Mouse (Mus musculus): ENCODE results near the gene Kif1b. TPM values are rescaled to one million over a fixed set of nuclear protein-coding genes. Genes with fewer than 3 reads are reported as not detected.

Kif1b gene
- polyA plus RNA-seq, 2 experiments, result 3.6 to 4.6 TPM

DNA sequence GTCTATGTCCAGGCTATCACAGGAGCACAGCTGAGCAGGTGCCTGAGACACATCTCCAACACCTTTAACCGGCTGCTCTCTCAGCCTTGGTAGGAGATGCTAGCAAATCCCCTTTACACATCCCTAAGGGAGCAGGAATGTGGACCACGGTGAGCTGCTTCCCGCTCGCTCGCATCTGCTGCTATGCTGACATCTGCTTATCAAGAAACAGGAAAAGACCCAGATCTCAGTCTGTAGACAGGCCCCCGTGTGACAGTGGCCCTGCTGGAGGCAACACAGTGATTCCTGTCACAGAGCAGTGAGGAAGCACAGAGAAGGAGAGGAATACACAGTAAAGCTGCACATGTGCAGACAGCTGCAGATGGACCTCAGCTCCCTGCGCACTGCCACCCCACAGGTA is 28.8 kb upstream of the Kif1b start:
- no peak overlapping the region for H3K4me2 ChIP-seq (ENCODE audit: low read depth)
- no peak for ATAC-seq (ENCODE audit: insufficient read depth)
- no peak overlapping the region for H3K4me3 ChIP-seq (ENCODE audit: insufficient read depth in 1 of 2, low read depth in 2 of 2, low read length in 2 of 2)
- no peaks in the 10 kb centered on the region for H3K27me3 ChIP-seq (ENCODE audit: control insufficient read depth, insufficient read depth, low read length)
- peaks cover 14% of the 10 kb centered on the region for H3K36me3 ChIP-seq (replicated peaks; ENCODE audit: control insufficient read depth, insufficient read depth, low read depth)
- no peak for DNase-seq (ENCODE audit: low read depth in 3 of 3, low spot score in 3 of 3)
- H3K9me3 ChIP-seq (ENCODE audit: control insufficient read depth, low read length), result no peaks in the 10 kb centered on the region
- no peak overlapping the region for H3K27ac ChIP-seq
- no peak for TF ChIP-seq EP300 (IDR thresholded peaks at IDR 0.05; ENCODE audit: low read depth)
- TF ChIP-seq CTCF (IDR thresholded peaks at IDR 0.05; ENCODE audit: low read depth), result no peak
- 45% methylated on average over 7 of the region's 7 CpGs for WGBS (ENCODE audit: insufficient replicate concordance)
- H3K4me1 ChIP-seq (replicated peaks; ENCODE audit: control insufficient read depth in 2 of 2, insufficient read depth in 2 of 2, low read length in 1 of 2), result peaks cover 14 to 17% of the 10 kb centered on the region in 2 experiments
- no peak overlapping the region for H3K9ac ChIP-seq (replicated peaks)

DNA sequence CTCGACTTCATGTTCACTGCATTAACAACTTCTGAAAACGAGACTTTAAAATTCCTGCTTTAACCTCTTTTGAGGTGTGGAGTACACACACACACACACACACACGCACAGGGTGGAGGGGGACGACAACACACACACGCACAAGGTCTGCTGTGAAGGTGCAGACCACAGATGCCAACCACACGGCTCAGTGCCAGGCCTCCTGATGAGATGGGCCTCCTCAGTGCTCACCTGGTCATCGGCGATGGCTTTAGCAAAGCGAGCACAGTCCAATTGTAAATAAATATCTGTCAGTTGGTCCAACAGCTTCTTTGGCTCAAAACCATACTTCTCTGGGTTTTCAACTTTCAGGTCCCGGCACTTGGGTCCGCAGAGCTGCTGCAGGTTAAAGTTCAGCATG is 27.4 kb upstream of the Kif1b start:
- Histone ChIP-seq H3K4me3 (ENCODE audit: insufficient read depth in 1 of 2, low read depth in 2 of 2, low read length in 2 of 2) (no peak overlapping the region), H3K36me3 (replicated peaks; ENCODE audit: control insufficient read depth, insufficient read depth, low read depth) (peaks cover 20% of the 10 kb centered on the region), H3K4me2 (ENCODE audit: low read depth) (no peak overlapping the region), H3K27ac (no peak overlapping the region), H3K4me1 (replicated peaks; ENCODE audit: control insufficient read depth in 2 of 2, insufficient read depth in 2 of 2, low read length in 1 of 2) (peaks cover 5 to 9% of the 10 kb centered on the region in 2 experiments), H3K27me3 (ENCODE audit: control insufficient read depth, insufficient read depth, low read length) (no peaks in the 10 kb centered on the region), H3K9me3 (ENCODE audit: control insufficient read depth, low read length) (no peaks in the 10 kb centered on the region), H3K9ac (replicated peaks) (no peak overlapping the region)
- DNase-seq (ENCODE audit: low read depth in 3 of 3, low spot score in 3 of 3), result no peak
- no peak for ATAC-seq (ENCODE audit: insufficient read depth)
- 81% methylated on average over 11 of the region's 11 CpGs for WGBS (ENCODE audit: insufficient replicate concordance)
- TF ChIP-seq CTCF (IDR thresholded peaks at IDR 0.05; ENCODE audit: low read depth) (no peak), EP300 (IDR thresholded peaks at IDR 0.05; ENCODE audit: low read depth) (no peak)

DNA sequence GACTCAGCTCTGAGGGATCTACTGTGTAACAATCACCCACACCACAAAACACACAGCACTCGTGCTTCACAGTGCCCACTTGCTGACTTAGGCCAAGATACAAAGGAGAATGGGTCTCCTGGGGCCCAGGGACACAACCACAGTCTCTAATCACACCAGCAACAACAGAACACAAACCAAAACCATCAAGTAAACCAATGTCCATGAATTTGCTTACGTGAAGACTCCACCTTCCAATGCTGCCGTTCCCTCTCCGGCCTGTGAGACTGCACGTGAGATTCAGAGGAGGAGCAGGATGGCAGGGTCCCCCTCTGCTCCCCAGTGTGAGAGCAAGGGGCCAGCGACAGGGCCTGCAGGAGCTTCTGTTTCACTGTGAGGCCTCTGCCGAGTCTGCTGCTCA is 25.2 kb upstream of the Kif1b start:
- Histone ChIP-seq H3K4me2 (ENCODE audit: low read depth) (no peak overlapping the region), H3K4me1 (replicated peaks; ENCODE audit: control insufficient read depth in 2 of 2, insufficient read depth in 2 of 2, low read length in 1 of 2) (no peaks in the 10 kb centered on the region), H3K9ac (replicated peaks) (no peak overlapping the region), H3K9me3 (ENCODE audit: control insufficient read depth, low read length) (no peaks in the 10 kb centered on the region), H3K27me3 (ENCODE audit: control insufficient read depth, insufficient read depth, low read length) (no peaks in the 10 kb centered on the region), H3K4me3 (ENCODE audit: insufficient read depth in 1 of 2, low read depth in 2 of 2, low read length in 2 of 2) (no peak overlapping the region), H3K27ac (no peak overlapping the region), H3K36me3 (replicated peaks; ENCODE audit: control insufficient read depth, insufficient read depth, low read depth) (peaks cover 28% of the 10 kb centered on the region)
- 79% methylated on average over 7 of the region's 7 CpGs for whole genome bisulfite sequencing (ENCODE audit: insufficient replicate concordance)
- ATAC-seq (ENCODE audit: insufficient read depth) (no peak), DNase-seq (ENCODE audit: low read depth in 3 of 3, low spot score in 3 of 3) (no peak)
- TF ChIP-seq CTCF (IDR thresholded peaks at IDR 0.05; ENCODE audit: low read depth), result no peak
- TF ChIP-seq EP300 (IDR thresholded peaks at IDR 0.05; ENCODE audit: low read depth), result no peak

DNA sequence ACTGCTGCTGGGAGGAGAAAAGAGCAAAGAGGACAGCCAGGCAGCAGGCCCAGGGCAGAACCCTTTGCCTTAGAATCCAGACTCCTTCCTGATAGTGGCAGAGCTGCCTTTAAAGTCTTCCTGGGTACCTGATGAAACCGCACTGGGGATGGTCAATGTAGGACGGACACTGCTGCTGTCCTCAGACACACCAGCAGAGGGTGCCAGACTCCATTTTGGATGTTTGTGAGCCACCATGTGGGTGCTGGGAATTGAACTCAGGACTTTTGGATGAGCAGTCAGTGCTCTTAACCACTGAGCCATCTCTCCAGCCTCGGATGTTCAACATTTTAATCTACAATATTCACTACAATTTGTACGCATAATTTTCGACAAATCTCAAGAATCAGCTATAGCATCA is 23.0 kb upstream of the Kif1b start:
- WGBS (ENCODE audit: insufficient replicate concordance), result 86% methylated on average over 5 of the region's 5 CpGs
- Histone ChIP-seq H3K36me3 (replicated peaks; ENCODE audit: control insufficient read depth, insufficient read depth, low read depth) (peaks cover 28% of the 10 kb centered on the region), H3K4me1 (replicated peaks; ENCODE audit: control insufficient read depth in 2 of 2, insufficient read depth in 2 of 2, low read length in 1 of 2) (no peaks in the 10 kb centered on the region)

DNA sequence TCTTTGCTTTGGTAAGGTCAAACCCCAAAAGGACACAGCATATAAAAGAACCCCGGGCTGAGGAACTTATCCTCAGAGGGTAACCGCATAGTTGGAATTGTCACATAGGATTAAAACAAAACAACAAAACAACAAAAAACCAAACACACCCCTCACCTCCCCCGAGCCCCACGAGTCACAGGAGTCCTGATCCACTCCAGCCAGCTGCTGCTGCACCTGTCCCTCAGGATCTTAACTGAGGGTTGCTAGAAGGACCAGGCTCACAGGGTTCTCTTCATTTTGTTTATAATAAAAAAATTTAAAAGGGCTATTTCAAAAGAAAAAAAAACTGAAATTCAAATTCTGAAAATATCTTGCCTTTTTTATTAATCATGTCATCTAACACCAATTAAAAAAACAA is 21.2 kb upstream of the Kif1b start:
- TF ChIP-seq EP300 (IDR thresholded peaks at IDR 0.05; ENCODE audit: low read depth) (no peak), CTCF (IDR thresholded peaks at IDR 0.05; ENCODE audit: low read depth) (no peak)
- 80% methylated on average over 4 of the region's 4 CpGs for WGBS (ENCODE audit: insufficient replicate concordance)
- Histone ChIP-seq H3K4me3 (ENCODE audit: insufficient read depth in 1 of 2, low read depth in 2 of 2, low read length in 2 of 2) (no peak overlapping the region), H3K9me3 (ENCODE audit: control insufficient read depth, low read length) (no peaks in the 10 kb centered on the region), H3K4me2 (ENCODE audit: low read depth) (no peak overlapping the region), H3K9ac (replicated peaks) (no peak overlapping the region), H3K4me1 (replicated peaks; ENCODE audit: control insufficient read depth in 2 of 2, insufficient read depth in 2 of 2, low read length in 1 of 2) (no peaks in the 10 kb centered on the region), H3K27me3 (ENCODE audit: control insufficient read depth, insufficient read depth, low read length) (no peaks in the 10 kb centered on the region), H3K27ac (no peak overlapping the region), H3K36me3 (replicated peaks; ENCODE audit: control insufficient read depth, insufficient read depth, low read depth) (peaks cover 23% of the 10 kb centered on the region)
- ATAC-seq (ENCODE audit: insufficient read depth) (no peak), DNase-seq (ENCODE audit: low read depth in 3 of 3, low spot score in 3 of 3) (no peak)

More for the DNA sequence above, 23.0 kb upstream of the Kif1b start:
- ATAC-seq (ENCODE audit: insufficient read depth) (no peak), DNase-seq (ENCODE audit: low read depth in 3 of 3, low spot score in 3 of 3) (no peak)
- Histone ChIP-seq H3K27ac (no peak overlapping the region), H3K4me3 (ENCODE audit: insufficient read depth in 1 of 2, low read depth in 2 of 2, low read length in 2 of 2) (no peak overlapping the region), H3K9me3 (ENCODE audit: control insufficient read depth, low read length) (no peaks in the 10 kb centered on the region), H3K9ac (replicated peaks) (no peak overlapping the region), H3K4me2 (ENCODE audit: low read depth) (no peak overlapping the region), H3K27me3 (ENCODE audit: control insufficient read depth, insufficient read depth, low read length) (no peaks in the 10 kb centered on the region)
- TF ChIP-seq CTCF (IDR thresholded peaks at IDR 0.05; ENCODE audit: low read depth) (peak; percentile 40), EP300 (IDR thresholded peaks at IDR 0.05; ENCODE audit: low read depth) (no peak)

Data from liver, embryonic 14.5 days (tissue).